Mouse (Mus musculus) cerebellum, postnatal 4 days (tissue): ENCODE data around the gene Sidt1.
"Not testable (repeated sequence)": the region's sequence is repeated elsewhere in the genome, so short reads cannot be mapped to it uniquely, and the experiment has no call there.

Source experiments
- DNase-seq, 2 experiments: peaks; one replicate each; pipeline ENCODE4 v3.0.0; 2022; ENCODE audit warnings: low spot score in 2 of 2, mixed read lengths in 1 of 2

Gene Sidt1

DNA sequence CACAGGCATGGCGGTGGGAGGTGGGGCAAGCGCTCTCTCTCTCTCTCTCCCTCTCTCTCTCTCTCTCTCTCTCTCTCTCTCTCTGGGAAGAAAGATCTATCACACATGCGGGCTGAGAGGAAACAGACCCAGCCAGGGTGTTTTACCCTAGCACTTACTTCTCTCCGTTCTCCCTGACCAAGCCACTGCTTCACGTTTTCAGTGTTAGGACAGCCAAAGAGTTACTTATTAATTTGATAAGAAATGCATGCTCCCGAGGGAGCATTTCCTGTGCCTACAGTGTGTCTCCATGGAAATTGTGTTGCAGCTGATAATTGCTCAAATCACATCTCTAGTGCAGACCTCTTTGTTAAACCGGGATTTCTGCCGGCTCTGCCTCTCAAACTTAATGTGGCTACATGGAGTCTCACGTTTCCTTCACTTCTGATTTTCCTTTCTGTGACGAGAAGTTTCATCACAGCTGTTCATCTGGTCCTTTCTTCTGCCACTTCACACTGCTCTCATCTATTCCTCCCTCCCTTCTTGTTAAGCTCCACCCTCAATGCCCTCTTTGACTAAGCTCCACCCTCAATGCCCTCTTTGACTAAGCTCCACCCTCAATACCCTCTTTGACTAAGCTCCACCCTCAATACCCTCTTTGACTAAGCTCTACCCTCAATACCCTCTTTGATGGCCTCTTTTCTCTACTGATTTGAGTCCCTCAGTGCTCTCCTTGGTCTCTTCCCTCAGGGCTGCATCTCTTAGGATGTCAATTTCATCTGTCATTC lies 30.7 kb downstream of the Sidt1 start:
- DNase-seq = no peak

DNA sequence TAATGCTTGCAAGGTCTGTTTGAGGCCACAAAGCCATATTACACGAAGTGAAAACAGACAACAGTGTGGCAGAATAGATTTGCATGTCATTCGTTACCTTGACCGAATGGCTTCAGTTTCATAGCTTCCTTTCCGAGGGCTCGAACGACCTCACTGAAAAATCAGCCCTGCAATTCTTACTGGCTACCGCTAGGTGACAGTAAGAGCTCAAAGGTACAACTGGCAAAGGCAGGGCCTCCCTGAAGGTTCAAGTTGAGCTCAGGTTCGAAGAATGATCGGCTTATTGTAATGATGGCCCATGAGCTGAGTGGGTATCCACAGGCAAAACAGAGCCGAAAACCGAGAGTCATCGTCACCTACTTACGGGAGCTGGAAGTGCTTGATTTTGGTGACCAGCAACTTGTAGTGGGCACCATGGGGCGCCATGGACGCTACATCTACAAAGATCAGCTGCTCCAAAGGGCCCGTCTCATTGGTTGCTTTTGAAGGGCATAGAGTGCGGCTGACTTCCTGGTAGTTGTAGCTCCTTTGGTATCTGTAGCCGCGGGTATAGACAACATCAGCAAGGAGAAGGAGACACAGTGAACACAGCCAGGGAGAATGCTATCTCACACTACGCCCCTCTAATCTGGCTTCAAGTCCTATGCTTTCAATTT lies 33.4 kb downstream of the Sidt1 start:
- DNase-seq = no peak

DNA sequence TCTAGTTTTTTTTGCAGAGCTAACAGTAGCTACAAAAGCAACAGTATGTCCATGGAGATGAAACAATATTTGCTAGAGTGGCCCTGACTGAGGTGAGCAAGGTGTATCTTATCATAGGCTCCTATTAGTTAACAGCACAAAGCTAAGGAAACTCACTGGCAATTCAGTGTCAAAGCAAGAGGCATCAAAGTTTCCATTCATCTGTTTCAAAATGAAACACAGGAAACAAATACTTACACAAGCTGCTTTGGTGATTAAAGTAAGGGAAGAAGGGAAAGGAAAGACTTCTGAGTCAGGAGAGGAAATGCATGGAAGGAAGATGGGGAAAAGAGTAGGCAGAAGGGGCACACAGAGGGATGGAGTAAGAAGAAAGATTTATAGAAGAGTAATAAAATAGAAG lies 39.0 kb downstream of the Sidt1 start:
- no peak for DNase-seq

DNA sequence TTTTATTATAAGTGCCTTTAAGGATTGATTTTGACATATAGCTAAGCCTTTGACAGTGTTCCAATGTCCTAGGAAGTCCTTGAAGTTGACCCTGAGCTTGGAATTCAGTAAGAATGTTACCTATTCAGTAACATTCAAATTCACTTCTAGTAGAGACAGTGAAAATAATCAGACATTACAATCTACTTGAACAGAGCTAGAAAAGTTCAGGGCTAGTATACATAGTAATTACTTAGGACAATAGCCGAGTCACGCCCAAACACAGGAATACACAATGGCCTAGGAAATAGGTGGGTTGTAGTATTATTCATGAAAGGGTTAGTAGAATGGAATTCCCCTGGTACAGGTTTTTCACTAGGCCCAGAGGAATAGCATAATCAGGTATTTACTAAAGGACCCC lies 40.3 kb downstream of the Sidt1 start:
- DNase-seq = not testable (repeated sequence)

DNA sequence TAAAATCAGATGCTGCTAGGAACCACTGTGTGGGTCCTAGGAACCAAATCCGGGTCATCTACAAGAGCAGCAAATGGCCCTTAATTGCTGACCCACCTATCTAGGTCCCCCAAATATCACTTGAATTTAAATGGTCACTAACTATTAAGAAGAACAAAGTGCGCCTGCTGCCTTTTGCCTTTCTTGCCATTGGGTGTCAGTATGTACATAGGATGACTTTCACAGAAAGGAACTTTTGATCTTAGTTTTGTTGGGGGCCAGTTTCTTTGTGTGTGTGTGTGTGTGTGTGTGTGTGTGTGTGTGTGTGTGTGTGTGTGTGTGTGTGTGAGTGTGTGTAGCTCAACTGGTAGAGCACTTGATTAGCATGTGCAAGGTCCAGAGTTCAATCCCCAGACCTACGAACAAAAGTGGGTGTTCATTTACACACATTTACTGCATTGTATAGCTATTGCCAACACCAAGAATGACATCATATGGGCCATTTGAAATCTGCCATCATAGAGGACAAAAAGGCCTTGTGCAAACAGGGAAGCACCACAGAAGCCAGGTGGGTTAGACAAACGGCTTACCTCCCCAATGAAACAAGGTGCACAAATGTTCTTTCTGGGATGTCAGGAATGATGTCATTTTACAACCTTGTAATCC lies 43.9 kb downstream of the Sidt1 start:
- no peak for DNase-seq

DNA sequence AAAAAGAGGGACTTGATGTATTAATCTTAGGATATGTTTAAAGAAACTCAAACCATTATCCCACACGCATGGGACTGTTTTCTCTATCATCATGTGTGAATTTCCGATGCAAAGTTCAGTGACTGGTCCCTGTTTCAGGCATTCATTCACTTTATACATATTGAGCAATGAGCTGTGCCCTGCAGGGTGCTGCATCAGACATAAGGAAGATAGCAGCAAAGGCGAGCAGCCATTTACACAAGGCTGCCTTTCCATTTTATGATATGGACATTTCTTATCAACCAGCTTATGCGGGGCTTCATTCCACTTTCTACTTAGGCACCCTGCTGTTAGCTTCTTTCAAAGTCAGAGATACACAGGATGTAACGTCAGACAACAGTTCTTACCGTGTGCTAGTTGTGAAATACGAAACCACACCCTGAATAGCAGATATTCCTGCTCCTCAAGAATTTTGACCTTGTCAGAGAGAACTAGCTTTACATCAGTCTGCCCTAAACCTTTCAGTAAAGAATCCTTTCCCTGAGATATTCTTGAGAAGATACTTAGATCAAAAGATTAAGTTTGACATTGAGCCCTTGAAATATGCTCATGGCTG lies 45.5 kb downstream of the Sidt1 start:
- DNase-seq = no peak

DNA sequence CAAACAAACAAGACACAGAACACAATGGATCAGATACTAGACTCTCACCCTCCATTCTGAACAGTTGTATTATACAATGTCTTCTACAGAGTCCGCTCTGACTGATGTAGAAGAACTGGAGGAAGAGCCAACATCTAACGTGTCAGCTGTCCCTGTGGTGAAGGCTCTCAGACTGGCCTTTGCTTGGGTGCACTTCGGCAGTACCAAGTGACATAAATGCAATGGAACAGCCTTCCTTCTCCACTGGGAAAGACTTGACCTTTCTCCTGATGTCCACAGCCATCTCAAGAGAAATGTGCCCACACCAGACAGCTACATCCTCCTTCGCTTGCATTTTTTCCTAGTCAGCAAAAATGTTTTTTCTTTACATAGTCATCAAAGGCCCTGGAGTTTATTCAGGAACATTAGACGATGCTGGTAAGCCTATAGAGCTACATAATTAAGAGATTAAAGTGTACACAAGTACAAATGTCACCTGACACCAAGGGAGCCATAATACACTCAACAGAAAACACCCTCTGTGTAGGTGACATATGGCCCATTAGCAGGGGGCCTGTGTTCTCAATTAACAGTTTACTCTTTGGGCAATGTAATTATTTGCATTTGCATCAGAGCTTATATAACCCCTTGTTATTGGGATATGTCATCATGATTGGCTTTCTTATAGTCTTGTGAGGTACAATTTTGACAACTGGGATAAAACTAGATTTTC lies 50.2 kb downstream of the Sidt1 start:
- DNase-seq = no peak

DNA sequence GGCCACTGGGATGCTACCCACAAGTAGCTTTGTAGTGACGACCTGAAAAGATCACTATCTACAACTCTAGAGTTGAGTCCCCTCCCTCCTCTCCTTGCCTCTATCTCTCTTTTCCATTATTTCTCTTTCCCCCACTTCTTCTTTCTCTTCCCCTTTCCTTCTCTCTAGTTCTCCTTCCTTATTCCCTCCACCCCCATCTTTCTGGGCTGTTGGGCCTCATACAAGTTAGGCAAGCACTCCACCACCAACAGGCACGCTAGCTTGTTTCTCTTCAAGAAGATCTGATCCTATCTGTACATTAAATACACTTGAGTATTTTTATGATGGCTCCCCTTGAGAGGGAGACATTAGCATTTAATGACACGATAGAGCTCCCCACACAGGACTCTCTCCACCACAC lies 51.0 kb downstream of the Sidt1 start:
- DNase-seq = no peak

DNA sequence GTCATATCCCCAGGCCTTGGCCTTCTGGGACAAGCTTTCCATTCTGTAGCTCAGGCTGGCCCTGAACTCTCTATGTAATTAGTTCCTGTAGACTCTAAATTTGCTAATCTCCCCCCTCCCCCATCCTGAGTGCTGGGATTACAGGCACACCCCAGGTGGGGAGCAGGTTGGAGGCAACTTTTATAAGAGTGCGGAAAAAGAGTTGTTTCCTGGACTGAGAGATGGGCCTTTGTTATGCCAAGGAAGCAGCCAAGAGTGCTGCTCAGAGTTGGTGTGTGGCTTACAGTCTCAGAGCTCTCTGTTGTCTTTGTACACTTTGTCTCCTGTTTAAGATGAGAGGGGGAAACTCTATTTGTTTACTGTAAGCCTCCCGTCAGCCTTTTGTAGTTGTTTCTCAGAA lies 52.2 kb downstream of the Sidt1 start:
- no peak for DNase-seq

DNA sequence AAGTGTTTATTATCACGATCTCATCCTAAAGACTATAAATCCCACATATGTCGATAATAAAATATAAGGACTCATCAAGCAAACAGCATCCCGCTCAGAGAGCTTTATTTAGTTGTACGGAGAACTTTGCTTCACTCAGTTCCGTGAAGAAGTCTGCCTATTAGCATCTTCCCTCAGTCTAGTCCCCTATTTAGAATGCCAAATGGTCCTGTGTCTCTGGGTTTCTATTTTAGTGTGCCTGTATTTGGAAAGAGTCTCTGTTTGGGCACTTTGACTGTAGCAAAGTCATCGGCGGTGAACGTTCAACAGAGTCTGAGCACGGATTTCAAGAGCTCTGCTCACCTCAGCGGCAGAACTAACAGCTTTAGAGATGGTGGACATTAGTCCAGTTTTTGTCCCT lies 55.8 kb downstream of the Sidt1 start:
- no peak for DNase-seq

DNA sequence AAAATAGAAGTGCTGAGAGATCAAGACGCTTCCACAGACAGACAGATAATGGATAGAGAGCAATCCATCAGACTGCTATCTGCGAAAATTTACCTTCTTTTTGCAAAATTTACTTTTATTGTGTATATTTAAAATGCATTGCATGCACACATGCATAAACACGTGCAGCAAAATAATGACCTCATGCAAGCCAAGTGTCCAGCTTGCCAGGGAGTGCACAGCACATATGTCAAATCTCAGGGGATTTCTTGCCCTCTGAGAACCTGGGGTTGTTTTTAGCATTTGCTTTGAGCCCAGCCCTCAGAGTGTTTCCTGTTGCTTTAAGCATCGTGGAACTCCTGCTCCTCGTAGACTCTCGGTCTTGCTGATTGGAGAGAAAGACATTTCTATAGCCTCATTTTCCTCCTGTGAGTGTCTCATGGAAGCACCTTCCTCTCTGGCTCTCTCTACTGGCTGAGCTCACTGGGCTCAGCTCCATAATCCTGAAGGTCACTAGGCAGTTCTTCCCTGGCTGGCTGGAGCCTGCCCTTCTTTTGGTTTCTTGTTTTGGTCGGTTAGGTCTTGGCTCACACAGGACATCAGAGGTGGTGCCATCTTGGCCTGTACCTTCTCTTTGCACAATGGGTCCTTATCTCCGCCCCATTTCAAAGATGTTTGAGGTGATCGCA lies 61.5 kb downstream of the Sidt1 start:
- no peak for DNase-seq

DNA sequence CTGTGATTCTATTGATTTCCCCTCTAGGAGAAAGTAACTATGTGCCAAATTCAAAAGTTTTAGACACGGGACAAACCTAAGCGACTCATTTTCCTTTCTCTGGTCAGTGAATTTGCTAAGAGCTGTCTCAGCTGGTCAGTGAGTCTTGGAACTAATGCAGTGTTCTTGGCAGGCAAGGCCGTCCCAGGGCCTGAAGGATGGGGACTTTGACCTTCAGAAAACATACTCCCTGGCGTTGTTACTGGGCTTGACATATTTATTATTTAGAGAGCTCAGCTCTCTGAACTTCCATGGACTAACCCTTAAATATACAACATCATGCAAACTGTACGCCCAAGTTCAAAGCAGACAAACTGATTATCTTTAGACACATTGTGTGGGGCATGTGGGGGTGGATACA lies 62.4 kb downstream of the Sidt1 start:
- no peak for DNase-seq

DNA sequence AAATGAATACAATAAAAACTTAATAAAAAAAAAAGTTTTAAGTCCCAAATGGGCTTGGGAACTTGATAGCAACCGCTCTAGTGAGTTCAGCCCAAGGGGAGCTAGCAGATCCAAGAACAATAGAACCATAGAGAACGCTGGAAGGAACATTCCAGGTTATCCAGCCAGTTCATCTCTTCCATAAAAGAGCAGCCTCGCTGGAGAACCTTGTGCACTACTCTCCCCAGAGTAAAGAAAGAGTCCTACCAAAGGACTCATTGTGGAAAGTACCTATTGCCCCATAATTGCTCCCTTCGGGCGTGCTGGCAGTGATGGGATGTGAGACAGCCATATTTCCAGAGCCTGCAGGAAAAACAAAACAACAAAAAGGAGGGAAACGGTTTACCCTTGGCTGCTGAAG lies 63.4 kb downstream of the Sidt1 start:
- no peak for DNase-seq

DNA sequence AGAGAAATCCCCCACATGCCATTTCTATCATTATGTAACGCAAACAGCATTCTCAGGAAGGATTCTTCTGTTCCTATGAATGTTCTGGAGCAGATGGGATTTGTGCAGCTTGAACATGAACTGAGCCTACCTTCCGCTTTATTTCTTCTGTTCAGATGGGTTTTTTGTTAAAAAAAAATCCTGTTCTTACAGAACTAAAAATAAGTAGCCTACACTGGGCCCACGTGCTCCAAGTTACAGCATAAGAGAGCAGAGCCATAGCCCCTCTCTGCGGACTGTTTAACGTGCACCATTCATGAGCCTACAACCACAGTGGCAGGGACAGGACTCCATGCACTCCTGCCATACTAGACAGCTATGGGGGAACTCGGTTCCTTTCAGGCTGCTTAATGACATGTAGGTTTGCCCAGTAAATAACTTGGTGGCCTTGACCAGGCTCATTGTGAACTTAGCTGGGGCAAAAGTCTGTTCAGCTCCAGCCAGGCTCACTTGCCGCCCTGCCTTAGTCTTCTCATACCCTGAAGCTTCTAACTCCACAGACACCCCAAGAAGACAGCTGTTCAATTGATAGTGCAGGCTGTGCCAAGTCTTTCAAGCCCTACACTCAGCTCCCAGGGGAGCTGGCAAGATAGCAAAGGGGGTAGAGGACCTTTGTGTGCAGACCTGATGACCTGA lies 64.3 kb downstream of the Sidt1 start:
- no peak for DNase-seq

DNA sequence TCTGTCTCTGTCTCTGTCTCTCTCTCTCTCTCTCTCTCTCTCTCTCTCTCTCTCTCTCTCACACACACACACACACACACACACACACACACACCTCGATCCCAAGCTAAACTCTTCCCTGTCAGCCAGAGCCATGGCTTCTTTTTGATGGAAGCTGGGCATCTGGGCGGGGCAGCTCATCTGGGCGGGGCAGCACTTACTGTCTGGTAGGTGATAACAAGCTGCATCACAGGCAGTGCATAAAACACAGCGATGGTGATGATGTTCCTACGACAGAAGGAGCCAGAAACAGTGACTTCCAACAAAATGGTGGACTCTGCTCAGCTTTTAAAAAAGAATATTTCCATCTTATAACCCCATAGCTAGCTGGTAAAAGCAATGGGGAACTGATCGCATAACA lies 67.4 kb downstream of the Sidt1 start:
- no peak for DNase-seq

DNA sequence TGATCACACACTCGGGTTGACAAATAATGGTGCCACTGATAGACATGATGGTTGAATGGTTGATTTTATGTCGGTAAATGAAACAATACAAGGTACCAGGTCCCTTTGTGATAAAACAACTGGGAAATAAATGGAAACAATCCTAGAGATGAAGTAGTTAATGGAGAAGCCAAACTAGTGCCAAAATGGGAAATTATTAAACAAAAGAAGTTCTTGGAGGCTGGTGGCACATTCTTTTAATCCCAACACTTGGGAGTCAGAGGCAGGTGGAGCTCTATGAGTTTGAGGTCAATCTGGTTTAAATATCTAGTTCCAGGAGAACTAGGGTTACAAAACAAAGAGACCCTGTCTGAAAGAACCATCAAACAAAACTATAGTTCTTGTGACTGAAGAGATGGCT lies 68.1 kb downstream of the Sidt1 start:
- no peak for DNase-seq

DNA sequence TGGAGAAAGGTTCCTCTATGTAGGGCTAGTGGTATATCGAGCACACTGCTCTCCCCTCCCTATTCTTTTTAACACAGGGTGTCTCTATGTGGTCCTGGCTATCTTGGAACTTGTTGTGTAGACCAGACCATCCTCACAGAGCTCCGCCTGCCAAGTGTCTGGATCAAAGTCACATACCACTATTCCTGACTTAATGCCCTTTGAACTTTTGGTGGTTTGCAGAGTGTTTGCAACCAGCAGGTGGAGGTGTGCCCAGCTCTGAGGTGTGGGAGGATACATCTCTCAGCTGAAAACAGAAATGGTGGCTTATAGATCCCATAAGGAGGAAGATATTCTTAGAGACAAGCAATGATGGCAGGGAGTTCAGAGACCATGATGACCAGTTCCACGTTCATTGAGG lies 75.5 kb downstream of the Sidt1 start:
- DNase-seq = no peak

DNA sequence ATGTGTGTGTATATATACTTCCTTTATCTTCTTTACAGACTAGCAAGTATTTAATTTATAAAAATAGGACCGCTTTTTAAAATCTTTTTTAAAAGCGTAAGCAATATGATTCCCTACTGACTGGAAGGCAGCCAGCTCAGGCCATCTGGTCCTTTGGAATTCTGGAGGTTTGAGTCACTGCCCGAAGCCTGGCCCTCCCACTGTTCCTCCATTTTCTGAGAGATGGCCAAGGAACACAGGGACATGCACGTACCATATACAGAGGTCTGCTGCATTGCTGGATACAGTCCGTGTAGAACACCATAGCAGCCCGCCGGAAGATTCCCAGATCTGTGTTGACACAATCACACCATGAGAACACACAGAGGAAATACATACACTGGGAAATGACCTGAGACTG lies 78.3 kb downstream of the Sidt1 start:
- DNase-seq = peak in 1 of 2 experiments; percentile 71

DNA sequence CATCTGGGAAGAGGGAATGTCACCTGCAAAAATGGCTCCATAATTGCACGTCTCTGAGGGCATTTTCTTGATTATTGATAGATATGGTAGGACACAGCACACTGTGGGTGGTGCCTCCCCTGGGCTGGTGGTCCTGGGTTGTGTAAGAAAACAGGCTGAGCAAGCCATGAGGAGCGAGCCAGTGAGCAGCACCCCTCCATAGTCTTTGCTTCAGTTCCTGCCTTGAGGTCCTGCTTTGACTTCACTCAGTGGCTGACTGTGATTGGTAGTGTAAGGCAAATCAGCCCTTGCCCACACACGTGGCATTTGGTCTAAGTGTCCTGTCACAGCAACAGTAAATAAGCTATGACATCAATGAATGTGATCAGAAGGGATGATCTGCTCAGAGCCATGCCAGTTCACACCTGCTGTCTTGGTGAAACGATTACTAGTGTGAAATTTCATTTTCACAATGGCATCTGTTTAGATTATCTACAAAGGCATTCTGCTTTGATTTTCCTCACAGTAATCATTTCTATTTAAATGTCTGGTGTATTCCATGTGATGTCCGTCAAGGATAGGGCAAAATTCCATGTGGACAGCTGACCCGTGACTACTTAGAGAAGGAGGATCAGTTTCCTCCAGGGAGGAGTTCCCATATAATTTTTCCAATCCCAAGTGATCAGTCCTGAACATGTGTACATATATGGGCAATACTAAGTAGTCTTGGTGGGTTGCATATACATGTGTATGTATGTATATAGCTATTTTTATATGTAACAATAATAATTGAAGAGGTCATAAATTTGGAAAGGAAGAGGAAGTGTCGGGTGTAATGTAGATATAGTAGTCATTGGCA lies 79.0 kb downstream of the Sidt1 start:
- DNase-seq = no peak

DNA sequence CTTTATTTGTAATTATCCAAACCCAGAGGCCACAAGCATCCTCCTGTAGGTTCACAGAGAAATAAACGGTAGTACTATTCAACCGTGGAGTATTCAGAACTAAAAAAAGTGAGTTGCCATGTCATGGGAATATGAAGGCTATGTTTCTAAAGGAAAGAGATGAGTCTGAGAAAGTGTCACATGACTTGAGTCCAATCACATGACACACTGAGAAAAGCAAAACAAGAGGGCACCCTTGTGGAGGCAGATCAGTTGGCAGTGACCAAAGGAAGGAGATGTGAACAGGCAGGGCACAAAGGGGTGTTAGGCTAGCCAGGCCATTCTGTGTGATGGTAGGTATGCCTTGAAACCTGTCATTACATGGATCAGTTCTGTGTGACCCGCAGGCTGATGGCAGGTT lies 80.3 kb downstream of the Sidt1 start:
- DNase-seq = no peak
